Mouse (Mus musculus) cerebellum, adult 11 months (tissue): ENCODE data around the gene Stpg2.
A peak's percentile ranks its signal among the peaks of the same experiment; 100 is the strongest.
"Not testable (repeated sequence)": the region's sequence is repeated elsewhere in the genome, so short reads cannot be mapped to it uniquely, and the experiment has no call there.

Source experiments
- DNase-seq: peaks from one replicate; pipeline ENCODE4 v3.0.0; 2022

Stpg2 gene

GRCm38 (mm10) chr3:139205444-139205998 is at the start of gene Stpg2:
TSS of gene Stpg2 (plus strand) at chr3:139205694.
- peak; percentile 94 for DNase-seq

GRCm38 (mm10) chr3:139162146-139162545 is 43.3 kb upstream of the Stpg2 start:
- no peak for DNase-seq

- no peak for DNase-seq
These were observed 42.8 kb upstream of the Stpg2 start for GRCm38 (mm10) chr3:139162658-139163057.

GRCm38 (mm10) chr3:139168510-139169269 is 36.8 kb upstream of the Stpg2 start:
- DNase-seq: no peak

- no peak for DNase-seq
These were observed 35.8 kb upstream of the Stpg2 start for GRCm38 (mm10) chr3:139169740-139170139.

GRCm38 (mm10) chr3:139176936-139177335 is 28.6 kb upstream of the Stpg2 start:
- no peak for DNase-seq

GRCm38 (mm10) chr3:139191541-139191940 is 14.0 kb upstream of the Stpg2 start:
- DNase-seq: no peak

- DNase-seq: no peak
These were observed 11.6 kb upstream of the Stpg2 start for GRCm38 (mm10) chr3:139193917-139194316.

- DNase-seq: no peak
These were observed 7.1 kb upstream of the Stpg2 start for GRCm38 (mm10) chr3:139198412-139198811.

- no peak for DNase-seq
These were observed 5.2 kb upstream of the Stpg2 start for GRCm38 (mm10) chr3:139200324-139200723.

- no peak for DNase-seq
These were observed 11.5 kb downstream of the Stpg2 start for GRCm38 (mm10) chr3:139216945-139217344.

GRCm38 (mm10) chr3:139225123-139225522 is 19.6 kb downstream of the Stpg2 start:
- DNase-seq: no peak

- no peak for DNase-seq
These were observed 21.3 kb downstream of the Stpg2 start for GRCm38 (mm10) chr3:139226811-139227210.

GRCm38 (mm10) chr3:139245219-139245618 is 39.7 kb downstream of the Stpg2 start:
- DNase-seq: no peak

GRCm38 (mm10) chr3:139246508-139246907 is 41.0 kb downstream of the Stpg2 start:
- no peak for DNase-seq

- not testable (repeated sequence) for DNase-seq
These were observed 56.9 kb downstream of the Stpg2 start for GRCm38 (mm10) chr3:139262359-139262758.

- DNase-seq: no peak
These were observed 92.4 kb downstream of the Stpg2 start for GRCm38 (mm10) chr3:139297909-139298308.

GRCm38 (mm10) chr3:139308078-139308809 is 102.8 kb downstream of the Stpg2 start:
- no peak for DNase-seq

GRCm38 (mm10) chr3:139311721-139312120 is 106.2 kb downstream of the Stpg2 start:
- no peak for DNase-seq

GRCm38 (mm10) chr3:139380494-139380893 is 175.0 kb downstream of the Stpg2 start:
- no peak for DNase-seq

- DNase-seq: no peak
These were observed 191.8 kb downstream of the Stpg2 start for GRCm38 (mm10) chr3:139397077-139397865.

GRCm38 (mm10) chr3:139404673-139405072 is 199.2 kb downstream of the Stpg2 start:
- no peak for DNase-seq

GRCm38 (mm10) chr3:139419142-139419541 is 213.6 kb downstream of the Stpg2 start:
- DNase-seq: no peak
